In genomic region chr4:138168162-138168561, GRCm38 (mm10) we compare ENCODE assay signal across 30 mouse cellular contexts. TPM values are rescaled to one million over a fixed set of nuclear protein-coding genes. Genes with fewer than 3 reads are reported as not detected.
DNase-seq lines count a peak whose midpoint lies in the region; ATAC-seq and TF ChIP-seq lines count a peak whose summit lies in the region.
"Had no signal": no experiment of that assay in that cellular context is flagged by ENCODE, and none has a peak within 500 bp of the region (broad histone marks: within the 10 kb centered on the region; RNA-seq: fewer than 3 reads in every experiment).

No protein-coding gene starts in this region.

- WGBS in heart, embryonic 16.5 days, result 87% methylated on average over 3 of the region's 3 CpGs
- 60% methylated on average over 3 of the region's 3 CpGs for WGBS in liver, embryonic 12.5 days (ENCODE audit: insufficient replicate concordance)
- WGBS in intestine, postnatal 0 days, result 78% methylated on average over 3 of the region's 3 CpGs

- H3K9ac ChIP-seq in heart, embryonic 16.5 days (ENCODE audit: low read length), result no peak overlapping the region
- H3K9ac ChIP-seq in liver, embryonic 12.5 days, result no peak overlapping the region
- no peak overlapping the region for H3K9ac ChIP-seq in intestine, postnatal 0 days (ENCODE audit: low read depth, low read length)
- H3K9ac ChIP-seq: embryonic facial prominence, embryonic 13.5 days; forebrain, embryonic 12.5 days; forebrain, postnatal 0 days; heart, embryonic 13.5 days; hindbrain, embryonic 15.5 days; limb, embryonic 15.5 days; lung, embryonic 15.5 days; neural tube, embryonic 15.5 days had no signal

- peaks cover 15% of the 10 kb centered on the region for H3K4me1 ChIP-seq in heart, embryonic 16.5 days (ENCODE audit: control insufficient read depth, insufficient read depth, low read length)
- H3K4me1 ChIP-seq in liver, embryonic 12.5 days, result peaks cover 17% of the 10 kb centered on the region; the same call in 1 of the 2 replicates
- no peaks in the 10 kb centered on the region for H3K4me1 ChIP-seq in intestine, postnatal 0 days (replicated peaks; ENCODE audit: control insufficient read depth, insufficient read depth, low read length)
- H3K4me1 ChIP-seq: embryonic facial prominence, embryonic 13.5 days; limb, embryonic 10.5 days; limb, embryonic 15.5 days; lung, embryonic 15.5 days; neural tube, embryonic 15.5 days had no signal

- no peak overlapping the region for H3K27ac ChIP-seq in heart, embryonic 16.5 days (ENCODE audit: low read length)
- H3K27ac ChIP-seq in liver, embryonic 12.5 days, result no peak overlapping the region
- H3K27ac ChIP-seq in left cerebral cortex, adult 2 months, result no peak overlapping the region
- H3K27ac ChIP-seq in intestine, postnatal 0 days (ENCODE audit: low read depth, low read length), result no peak overlapping the region
- H3K27ac ChIP-seq: embryonic facial prominence, embryonic 13.5 days; forebrain, embryonic 12.5 days; heart, embryonic 13.5 days; hindbrain, embryonic 10.5 days; hindbrain, embryonic 15.5 days; limb, embryonic 10.5 days; limb, embryonic 15.5 days; lung, embryonic 15.5 days; neural tube, embryonic 15.5 days had no signal

- intact Hi-C loops in left cerebral cortex, adult 2 months (cut with DNase I), result no loop called here

- no peak for DNase-seq in heart, adult 11 months
- DNase-seq in R1 (ENCODE audit: low read depth, low spot score), result peak; percentile 48
- no peak for DNase-seq in layer of hippocampus, adult 18-20 months (ENCODE audit: low spot score in 2 of 2)
- no peak for DNase-seq in left cerebral cortex, adult 2 months (ENCODE audit: extremely low spot score in 1 of 2, low spot score in 2 of 2)
- DNase-seq: cerebellum, adult 11-12 months; cerebellum, adult 9-11 months; forebrain, postnatal 0 days; heart, postnatal 14 days; kidney, adult 18-20 months; kidney, postnatal 36 days; lung, postnatal 4 days; midbrain, embryonic 14.5 days; retina, postnatal 1 day; right cerebral cortex, postnatal 25 days; thymus, adult 18-20 months; thymus, postnatal 25 days had no signal

- H3K9me3 ChIP-seq in heart, embryonic 16.5 days (replicated peaks; ENCODE audit: control insufficient read depth, low read length), result no peaks in the 10 kb centered on the region
- H3K9me3 ChIP-seq in liver, embryonic 12.5 days (replicated peaks), result no peaks in the 10 kb centered on the region
- H3K9me3 ChIP-seq in intestine, postnatal 0 days (ENCODE audit: control insufficient read depth), result no peaks in the 10 kb centered on the region
- H3K9me3 ChIP-seq: embryonic facial prominence, embryonic 13.5 days; forebrain, embryonic 12.5 days; heart, embryonic 13.5 days; hindbrain, embryonic 10.5 days; hindbrain, embryonic 15.5 days; limb, embryonic 10.5 days; limb, embryonic 15.5 days; lung, embryonic 15.5 days; neural tube, embryonic 15.5 days had no signal

- no peak for TF ChIP-seq CTCF in left cerebral cortex, adult 2 months (IDR thresholded peaks at IDR 0.05)
- TF ChIP-seq CTCF in intestine, postnatal 0 days (IDR thresholded peaks at IDR 0.05; ENCODE audit: low read depth), result no peak

- ATAC-seq in heart, embryonic 16.5 days (replicated peaks; ENCODE audit: extremely low read depth, insufficient read depth, low FRiP score), result 0 out of 2 replicates have a peak, but pooled peaks have one; percentile 35
- peak; percentile 68 for ATAC-seq in liver, embryonic 12.5 days
- 0 out of 2 replicates have a peak, but pooled peaks have one; percentile 20 for ATAC-seq in megakaryocyte progenitor cell, adult 5-6 weeks (replicated peaks; ENCODE audit: poor library complexity)
- no peak for ATAC-seq in intestine, postnatal 0 days
- ATAC-seq: forebrain, postnatal 0 days; inflammation-experienced regulatory T-cells, adult 6 months had no signal

- H3K4me3 ChIP-seq in heart, embryonic 16.5 days (ENCODE audit: low read length), result no peak overlapping the region
- no peak overlapping the region for H3K4me3 ChIP-seq in liver, embryonic 12.5 days
- no peak overlapping the region for H3K4me3 ChIP-seq in left cerebral cortex, adult 2 months
- no peak overlapping the region for H3K4me3 ChIP-seq in intestine, postnatal 0 days (ENCODE audit: low read depth, low read length)
- H3K4me3 ChIP-seq: embryonic facial prominence, embryonic 13.5 days; forebrain, embryonic 12.5 days; heart, embryonic 13.5 days; hindbrain, embryonic 10.5 days; hindbrain, embryonic 15.5 days; limb, embryonic 10.5 days; limb, embryonic 15.5 days; lung, embryonic 15.5 days; neural tube, embryonic 15.5 days had no signal

- H3K36me3 ChIP-seq in heart, embryonic 16.5 days (ENCODE audit: control insufficient read depth, insufficient read depth), result peaks cover 38% of the 10 kb centered on the region
- H3K36me3 ChIP-seq in liver, embryonic 12.5 days, result peaks cover 94% of the 10 kb centered on the region
- peaks cover 79% of the 10 kb centered on the region for H3K36me3 ChIP-seq in intestine, postnatal 0 days (ENCODE audit: control insufficient read depth, insufficient read depth)

- H3K4me2 ChIP-seq in heart, embryonic 16.5 days (ENCODE audit: low read depth, low read length), result no peak overlapping the region
- no peak overlapping the region for H3K4me2 ChIP-seq in liver, embryonic 12.5 days
- no peak overlapping the region for H3K4me2 ChIP-seq in intestine, postnatal 0 days (replicated peaks; ENCODE audit: low read depth)
- H3K4me2 ChIP-seq: embryonic facial prominence, embryonic 13.5 days; forebrain, embryonic 12.5 days; heart, embryonic 13.5 days; hindbrain, embryonic 15.5 days; limb, embryonic 15.5 days; lung, embryonic 15.5 days; neural tube, embryonic 15.5 days had no signal

- H3K27me3 ChIP-seq in heart, embryonic 16.5 days (ENCODE audit: control insufficient read depth, insufficient read depth, low read length), result no peaks in the 10 kb centered on the region
- no peaks in the 10 kb centered on the region for H3K27me3 ChIP-seq in liver, embryonic 12.5 days (replicated peaks)
- H3K27me3 ChIP-seq in intestine, postnatal 0 days (replicated peaks; ENCODE audit: control insufficient read depth, insufficient read depth, low read length), result no peaks in the 10 kb centered on the region
- H3K27me3 ChIP-seq: embryonic facial prominence, embryonic 13.5 days; forebrain, embryonic 12.5 days; heart, embryonic 13.5 days; hindbrain, embryonic 15.5 days; limb, embryonic 15.5 days; lung, embryonic 15.5 days; neural tube, embryonic 15.5 days had no signal

RNA-seq across cellular contexts. Expression of gene Hp1bp3, which starts 47.9 kb away (rescaled TPM):
- 98.6 and 105 TPM in 2 replicates for polyA plus RNA-seq in heart, embryonic 16.5 days (2015; fragmentation: Nextera tagmentation; extraction: Ambion mirVana)
- polyA plus RNA-seq in liver, embryonic 12.5 days (2016; fragmentation: Nextera tagmentation; extraction: Ambion mirVana), result 48.2 and 50.1 TPM in 2 replicates
- total RNA-seq in megakaryocyte progenitor cell, adult 5-6 weeks (2015), result 147 and 172 TPM in 2 replicates
- total RNA-seq in megakaryocyte progenitor cell, adult 5-6 weeks (2017), result 214 and 274 TPM in 2 replicates
- total RNA-seq in layer of hippocampus, adult 18-20 months (2021), result 100 to 1,000 TPM; 188 to 202 TPM
- 100 to 1,000 TPM; 178 to 183 TPM for total RNA-seq in left cerebral cortex, adult 2 months (2021)
- 75.5 and 83.4 TPM in 2 replicates for polyA plus RNA-seq in intestine, postnatal 0 days (2015; fragmentation: Nextera tagmentation; extraction: Ambion mirVana)
